Mouse (Mus musculus): ENCODE results near the gene Tmem234.

The Tmem234 gene

DNA sequence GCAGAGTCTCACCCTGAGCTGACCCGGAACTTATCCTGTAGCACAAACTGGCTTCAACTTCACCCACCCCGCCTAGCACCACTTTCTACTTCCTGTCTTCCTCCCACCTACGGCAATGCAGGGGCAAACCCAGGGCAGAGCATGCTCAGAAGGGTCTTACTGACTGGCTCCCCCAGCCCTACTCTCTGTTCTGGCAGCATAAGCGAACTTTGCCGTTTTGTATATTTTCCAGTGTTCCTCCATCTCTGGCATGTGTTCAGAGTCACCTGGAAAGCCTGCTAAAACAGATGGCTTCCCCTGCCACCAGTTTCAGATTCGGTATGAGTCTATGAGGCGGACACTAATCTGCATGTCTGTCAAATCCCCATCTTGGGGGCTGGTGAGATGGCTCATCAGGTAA is 20.1 kb upstream of the Tmem234 start:
- DNase-seq (ENCODE audit: low spot score): no peak

DNA sequence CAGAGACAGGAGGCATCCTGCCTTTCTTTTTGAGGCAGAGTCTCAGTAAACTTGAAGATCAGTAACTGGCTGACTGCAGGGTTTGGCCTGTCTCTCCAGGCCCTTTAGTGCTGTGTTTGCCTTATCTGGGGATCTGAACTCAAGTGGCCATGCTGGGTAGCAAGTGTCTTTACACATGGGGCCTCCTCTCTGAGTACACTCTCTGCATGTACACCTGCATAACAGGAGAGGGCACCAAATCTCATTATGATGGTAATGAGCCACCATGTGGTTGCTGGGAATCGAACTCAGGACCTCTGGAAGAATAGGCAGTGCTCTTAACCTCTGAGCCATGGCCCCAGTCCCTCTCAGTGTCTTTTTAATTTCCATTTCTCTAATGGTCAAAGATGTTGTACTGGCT is 18.2 kb upstream of the Tmem234 start:
- no peak for DNase-seq (ENCODE audit: low spot score)

DNA sequence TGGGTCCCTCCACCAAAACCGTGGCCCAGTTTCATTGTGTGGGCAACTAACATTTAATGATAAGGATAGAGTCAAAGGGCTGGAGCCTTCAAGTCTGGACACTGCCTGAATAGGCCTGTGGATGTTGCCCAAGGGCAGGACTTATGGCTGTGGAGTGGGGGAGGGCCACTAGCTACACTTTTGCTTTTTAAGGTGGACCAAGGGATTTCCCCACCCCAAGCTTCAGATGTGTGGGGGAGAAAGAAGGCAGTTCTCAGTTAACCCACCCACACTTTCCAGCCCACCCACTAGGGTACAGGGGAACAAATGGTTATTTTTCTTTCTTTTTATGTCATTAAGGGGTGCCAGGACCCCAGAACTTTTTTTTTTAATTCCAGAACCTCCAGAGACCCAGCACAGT is 16.1 kb upstream of the Tmem234 start:
- no peak for DNase-seq (ENCODE audit: low spot score)

- DNase-seq (ENCODE audit: low spot score): peak; percentile 84
Measured at GRCm38 (mm10) chr4:129584884-129585608, 15.4 kb upstream of the Tmem234 start.

DNA sequence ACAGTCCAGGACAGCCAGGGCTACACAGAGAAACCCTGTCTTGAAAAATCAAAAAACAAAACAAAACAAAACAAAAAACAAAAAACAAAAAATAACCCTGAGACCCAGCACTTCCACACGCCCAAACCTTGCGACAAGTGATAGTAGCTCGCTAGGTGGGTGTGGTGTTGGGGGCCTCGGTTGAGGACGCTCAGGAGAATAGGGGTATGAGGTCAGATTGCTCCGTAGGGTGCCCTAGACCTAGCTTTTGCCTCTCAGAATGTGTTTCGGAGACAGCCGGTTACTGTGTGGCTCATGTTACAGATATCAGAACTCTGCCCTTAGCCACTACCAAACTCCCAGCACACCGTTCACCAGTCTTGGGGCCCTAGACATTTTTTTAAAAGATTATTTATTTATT is 14.7 kb upstream of the Tmem234 start:
- no peak for DNase-seq (ENCODE audit: low spot score)

DNA sequence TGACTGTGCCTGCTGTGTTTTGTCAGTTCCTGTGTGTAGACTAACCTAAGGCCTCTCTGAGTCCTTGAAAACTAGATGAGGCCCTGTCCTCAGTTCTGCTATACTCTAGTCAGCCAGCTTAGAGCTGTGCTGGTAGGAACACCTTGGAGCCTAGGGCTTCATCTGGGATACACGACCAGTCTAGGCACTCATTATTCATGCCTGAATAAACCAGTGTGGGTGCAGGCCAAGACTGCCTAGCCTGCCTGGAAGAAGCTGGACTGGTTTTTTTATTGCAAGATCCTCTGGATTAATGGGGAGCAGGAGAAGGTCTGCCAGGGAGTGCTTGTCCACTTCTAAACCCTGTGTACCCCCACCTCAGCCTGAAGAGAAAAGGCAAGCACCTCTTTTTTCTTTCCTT is 13.5 kb upstream of the Tmem234 start:
- no peak for DNase-seq (ENCODE audit: low spot score)

GRCm38 (mm10) chr4:129588865-129589264 is 11.6 kb upstream of the Tmem234 start:
- no peak for DNase-seq (ENCODE audit: low spot score)

DNA sequence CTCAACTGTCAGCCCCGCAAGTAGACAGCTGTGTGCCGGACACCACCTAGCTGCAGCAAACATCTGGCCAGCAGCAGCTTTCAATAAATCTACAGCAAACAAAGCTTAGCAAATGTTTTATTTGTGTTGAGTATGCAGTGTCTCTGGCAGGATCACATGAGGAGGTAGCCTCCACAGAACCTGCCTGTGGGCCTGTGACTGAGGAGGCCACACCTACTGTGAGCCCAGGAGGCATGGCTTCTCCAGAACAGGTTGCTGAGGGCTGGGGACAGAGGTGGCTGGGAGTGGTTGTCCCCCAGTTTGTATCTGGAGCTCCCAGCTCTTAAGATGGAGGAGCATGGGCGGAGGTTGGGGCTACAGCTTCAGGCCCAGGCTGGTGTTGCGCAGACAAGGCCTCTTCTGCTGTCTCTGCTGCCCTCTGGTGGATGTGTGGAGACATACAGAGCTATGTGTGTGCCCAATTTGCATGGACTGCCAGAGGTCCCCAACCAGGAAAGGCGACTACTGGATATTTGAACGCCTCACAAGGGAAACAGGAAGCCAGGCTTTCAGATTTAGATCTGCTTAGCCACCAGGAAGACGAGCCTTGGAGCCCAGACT is 8.1 kb downstream of the Tmem234 start:
- peak; percentile 65 for DNase-seq (ENCODE audit: low spot score)

GRCm38 (mm10) chr4:129609139-129609631 is 8.7 kb downstream of the Tmem234 start:
- no peak for DNase-seq (ENCODE audit: low spot score)

GRCm38 (mm10) chr4:129610026-129610425 is 9.6 kb downstream of the Tmem234 start:
- no peak for DNase-seq (ENCODE audit: low spot score)

GRCm38 (mm10) chr4:129610472-129610871 is 10.0 kb downstream of the Tmem234 start:
- no peak for DNase-seq (ENCODE audit: low spot score)

- DNase-seq (ENCODE audit: low spot score): no peak
Measured at GRCm38 (mm10) chr4:129614093-129614492, 13.6 kb downstream of the Tmem234 start, which contains the start of gene Dcdc2b. Dcdc2b (minus strand) TSS chr4:129614257.

GRCm38 (mm10) chr4:129615801-129616290 is 15.4 kb downstream of the Tmem234 start:
- no peak for DNase-seq (ENCODE audit: low spot score)

- DNase-seq (ENCODE audit: low spot score): no peak
Measured at GRCm38 (mm10) chr4:129616631-129617030, 16.2 kb downstream of the Tmem234 start.

GRCm38 (mm10) chr4:129617121-129617641 is 16.7 kb downstream of the Tmem234 start:
- no peak for DNase-seq (ENCODE audit: low spot score)

DNA sequence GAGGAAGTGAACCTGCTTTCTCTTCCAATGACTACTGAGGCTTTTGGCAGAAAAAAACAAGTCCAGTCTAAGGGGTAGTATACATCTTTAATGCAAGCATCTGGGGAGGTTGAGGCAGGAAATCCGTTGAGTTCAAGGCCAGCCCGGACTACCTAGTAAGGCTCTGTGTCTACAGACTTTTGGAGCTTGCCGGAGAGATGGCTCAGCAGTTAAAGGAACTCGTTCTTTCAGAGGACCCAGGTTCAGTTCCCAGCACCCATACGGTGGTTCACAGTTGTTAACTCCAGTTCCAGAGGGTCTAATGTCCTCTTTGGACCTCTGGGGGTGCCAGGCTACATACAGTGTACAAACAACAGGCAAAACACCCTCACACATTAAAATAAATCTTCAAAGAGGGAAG is 17.6 kb downstream of the Tmem234 start:
- no peak for DNase-seq (ENCODE audit: low spot score)

GRCm38 (mm10) chr4:129618786-129619691 is 18.6 kb downstream of the Tmem234 start, which contains the start of gene Iqcc:
Iqcc (minus strand) TSS chr4:129619099.
- DNase-seq (ENCODE audit: low spot score): peak; percentile 95

DNA sequence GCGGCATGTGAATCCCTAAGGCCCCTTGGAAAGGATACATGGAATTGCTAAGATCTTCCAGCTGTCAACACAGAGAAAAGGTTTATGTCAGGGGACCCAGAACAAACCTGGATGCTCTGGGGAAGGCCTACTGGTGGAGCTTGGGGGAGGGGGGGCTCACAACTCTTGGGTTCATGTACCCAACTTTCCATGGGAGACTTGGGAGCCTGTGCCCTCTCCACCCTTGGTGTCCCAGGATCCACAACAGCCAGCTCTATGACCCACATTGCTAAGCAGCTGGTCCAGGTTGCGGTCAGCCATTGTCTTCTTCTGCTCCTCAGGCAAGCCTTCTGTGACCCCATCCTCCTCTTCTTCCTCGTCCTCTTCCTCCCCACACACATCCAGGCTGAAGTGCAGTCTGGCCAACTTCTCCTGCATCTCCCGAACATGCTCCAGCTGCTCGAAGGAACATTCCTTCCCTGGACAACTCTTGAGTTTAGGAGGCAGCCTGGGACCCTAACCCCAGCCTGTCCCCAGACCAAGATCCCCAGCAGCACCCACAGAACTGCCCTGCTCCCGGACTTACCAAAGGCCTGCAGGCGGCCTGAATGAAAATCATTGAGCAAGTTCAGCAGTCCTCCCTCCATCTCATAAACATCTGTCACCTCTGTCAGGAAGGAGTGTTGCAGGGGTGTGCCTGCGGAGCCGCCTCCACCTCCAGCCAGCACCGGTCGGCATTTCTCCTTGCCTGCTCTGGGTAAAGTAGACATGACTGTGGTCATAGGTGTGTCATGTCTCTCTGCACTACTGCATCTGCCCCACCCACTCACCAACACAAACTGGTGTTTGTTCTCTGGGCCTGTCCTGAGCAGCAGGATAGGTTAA is 20.2 kb downstream of the Tmem234 start:
- no peak for DNase-seq (ENCODE audit: low spot score)

DNA sequence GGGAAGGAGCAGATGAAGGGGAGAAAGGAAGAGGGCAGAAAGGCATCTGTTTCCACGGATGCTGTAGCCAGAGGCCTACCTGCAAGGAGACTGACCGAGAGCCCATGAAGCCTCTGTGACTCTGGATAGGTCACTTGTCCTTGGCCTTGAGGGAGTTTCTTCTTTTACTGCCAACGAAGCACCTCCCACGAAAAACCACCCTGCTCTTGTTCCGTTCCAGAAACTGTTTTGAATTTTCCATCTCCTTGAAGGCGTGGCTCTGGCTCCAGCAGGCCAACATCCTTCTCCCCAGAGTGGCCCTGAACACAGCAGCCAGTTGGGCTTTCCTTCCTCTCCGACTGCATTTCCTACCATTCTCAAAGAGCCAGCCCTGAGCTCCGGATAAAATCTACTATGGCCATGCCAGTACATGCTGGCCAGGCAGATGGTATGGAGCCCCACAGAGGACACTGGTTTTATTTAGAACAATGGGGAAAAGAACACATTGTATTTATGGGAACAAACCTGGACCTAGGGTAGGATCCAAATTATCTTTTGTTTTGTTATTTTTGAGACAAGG is 20.9 kb downstream of the Tmem234 start:
- DNase-seq (ENCODE audit: low spot score): no peak

DNA sequence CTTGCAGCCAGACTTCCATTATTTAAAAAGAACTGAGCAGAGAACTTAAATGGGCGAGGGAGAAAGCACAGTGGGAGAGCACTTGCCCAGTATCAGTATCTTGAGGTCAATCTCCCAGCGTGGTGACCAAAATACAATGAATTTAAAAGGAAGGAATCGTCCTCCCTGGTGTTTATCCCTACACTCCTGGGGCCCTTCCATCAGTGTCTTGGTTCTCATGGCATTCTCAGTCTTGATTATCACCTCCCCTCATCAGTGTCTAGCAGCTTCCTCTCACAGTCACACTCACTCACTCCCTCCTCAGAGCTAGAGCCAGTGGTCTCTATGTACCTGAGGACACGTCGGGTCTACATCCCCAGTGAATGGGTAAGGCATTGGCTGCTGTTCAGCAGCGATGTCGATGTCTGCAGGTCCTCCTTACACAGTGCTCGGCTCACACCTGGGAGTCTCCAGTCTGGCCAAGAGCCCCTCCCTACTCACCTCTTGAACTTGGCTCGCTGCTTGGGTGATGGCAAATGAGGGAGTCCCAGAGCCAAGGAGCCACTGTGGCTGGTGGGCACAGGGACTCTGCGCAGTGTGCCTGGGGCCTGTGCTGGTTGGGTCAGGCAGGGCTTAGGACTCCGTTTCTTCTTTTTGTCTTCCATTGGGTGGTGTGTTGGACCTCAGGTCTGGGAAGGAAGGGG is 21.8 kb downstream of the Tmem234 start:
- no peak for DNase-seq (ENCODE audit: low spot score)

All from ovary, postnatal 36 days (tissue).